Mouse (Mus musculus) intestine, embryonic 14.5 days (tissue): ENCODE results near the gene Srpk2. TPM values are rescaled to one million over a fixed set of nuclear protein-coding genes. Genes with fewer than 3 reads are reported as not detected.

ENCODE experiments used
- ATAC-seq: fragments of 200-750 bp; cut with Nextera tagmentation; replicated peaks from 2 replicates; pipeline ENCODE4 v1.8.0; 2017; ENCODE audit warnings: low read depth, moderate number of reproducible peaks, moderate TSS enrichment, moderate library complexity; ENCODE audit not compliant: low FRiP score, low TSS enrichment
- DNase-seq: peaks from one replicate; pipeline ENCODE4 v3.0.0-alpha.2; 2018; ENCODE audit warnings: low spot score
- H3K27ac ChIP-seq: fragments of 300-500 bp; sonication (generic); 2 replicates; pipeline ENCODE4 v1.5.1; 2014; ENCODE audit warnings: low read depth, mild to moderate bottlenecking, control low read depth
- H3K27me3 ChIP-seq: fragments of 300-500 bp; sonication (generic); replicated peaks from 2 replicates; pipeline ENCODE4 v1.6.1; 2014; ENCODE audit warnings: low read length, control low read depth; ENCODE audit not compliant: control insufficient read depth, insufficient read depth
- H3K36me3 ChIP-seq: fragments of 300-500 bp; sonication (generic); 2 replicates; pipeline ENCODE4 v1.6.1; 2014; ENCODE audit warnings: low read length, control low read depth; ENCODE audit not compliant: control insufficient read depth, insufficient read depth
- H3K4me1 ChIP-seq: fragments of 300-500 bp; sonication (generic); replicated peaks from 2 replicates; pipeline ENCODE4 v1.6.1; 2014; ENCODE audit warnings: low read length, control low read depth, mixed read lengths; ENCODE audit not compliant: control insufficient read depth, insufficient read depth
- H3K4me2 ChIP-seq: fragments of 300-500 bp; sonication (generic); 2 replicates; pipeline ENCODE4 v1.6.1; 2014; ENCODE audit warnings: low read length
- H3K4me3 ChIP-seq: fragments of 300-500 bp; sonication (generic); 2 replicates; pipeline ENCODE4 v1.5.1; 2014; ENCODE audit warnings: low read depth, low read length, control low read depth, mixed read lengths
- H3K9ac ChIP-seq: fragments of 300-500 bp; sonication (generic); 2 replicates; pipeline ENCODE4 v1.6.1; 2014; ENCODE audit warnings: mild to moderate bottlenecking, low read length
- H3K9me3 ChIP-seq: fragments of 300-500 bp; sonication (generic); 2 replicates; pipeline ENCODE4 v1.6.1; 2016; ENCODE audit warnings: low read length, control low read depth; ENCODE audit not compliant: control insufficient read depth
- WGBS: fragments of 180-500 bp; shearing (Covaris S2); extraction: QIAGEN DNeasy Blood & Tissue Kit; methylation state at CpG from one replicate; pipeline ENCODE4 v1.1.7; 2014; 5-methylcytosine and 5-hydroxymethylcytosine counted together
- polyA plus RNA-seq: library from polyadenylated mRNA; unstranded; fragments of >200 nt; fragmentation: Nextera tagmentation; extraction: Ambion mirVana; gene quantifications from 2 replicates; pipeline ENCODE4 v1.2.1, GENCODE M21; 2014

The Srpk2 gene
- polyA plus RNA-seq, 1 experiment from 2014 or later: 47.1 TPM

DNA sequence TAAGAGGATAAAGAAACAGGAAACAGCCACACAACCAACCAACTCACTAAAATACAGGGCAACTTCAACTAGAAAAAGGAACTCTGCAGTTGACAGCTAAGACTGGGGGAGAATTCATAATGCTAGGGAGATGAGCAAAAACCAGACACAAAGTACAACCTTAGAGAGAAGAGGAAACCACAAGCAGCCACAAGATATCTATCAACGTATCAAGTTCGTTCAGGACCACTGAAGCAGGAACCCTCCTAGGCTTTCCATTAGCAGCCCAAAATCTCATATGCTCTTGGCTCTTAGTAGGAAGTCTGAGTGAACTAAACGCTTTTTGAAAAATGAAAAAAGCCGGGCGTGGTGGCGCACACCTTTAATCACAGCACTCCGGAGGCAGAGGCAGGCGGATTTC is 47.1 kb downstream of the Srpk2 start:
- ATAC-seq (no peak), DNase-seq (no peak)
- H3K27me3 ChIP-seq: no peaks in the 10 kb centered on the region
- WGBS: 94% methylated on average over 8 of the region's 8 CpGs
- H3K9me3 ChIP-seq: no peaks in the 10 kb centered on the region
- H3K27ac ChIP-seq: no peak overlapping the region
- no peak overlapping the region for H3K9ac ChIP-seq
- H3K4me1 ChIP-seq: peaks cover 3% of the 10 kb centered on the region; the same call in 1 of the 2 replicates
- no peak overlapping the region for H3K4me3 ChIP-seq
- no peaks in the 10 kb centered on the region for H3K36me3 ChIP-seq
- no peak overlapping the region for H3K4me2 ChIP-seq

DNA sequence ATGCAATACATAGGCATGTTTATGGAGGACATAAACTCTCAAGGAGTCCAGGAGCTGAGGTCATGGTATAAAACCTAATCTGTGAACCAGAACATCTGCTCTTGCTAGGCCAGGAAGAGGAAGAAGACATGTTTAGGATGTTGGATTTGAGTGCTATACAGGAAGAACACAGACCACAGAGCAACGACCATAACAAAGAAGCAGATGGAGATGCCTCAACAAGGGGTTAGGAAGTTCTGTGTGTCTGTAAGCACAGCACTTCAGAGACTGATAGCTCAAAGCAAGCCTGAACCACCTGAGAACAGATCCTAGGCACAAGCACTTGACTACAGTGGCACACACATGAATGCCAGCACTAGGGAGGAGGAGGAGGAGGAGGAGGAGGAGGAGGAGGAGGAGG is 52.9 kb downstream of the Srpk2 start:
- Histone ChIP-seq H3K9me3 (no peaks in the 10 kb centered on the region), H3K9ac (no peak overlapping the region), H3K4me2 (no peak overlapping the region), H3K36me3 (no peaks in the 10 kb centered on the region), H3K27me3 (no peaks in the 10 kb centered on the region), H3K4me3 (no peak overlapping the region), H3K27ac (no peak overlapping the region), H3K4me1 (0 out of 2 replicates have a peak, but pooled peaks cover 3% of the 10 kb centered on the region)
- DNase-seq (no peak), ATAC-seq (no peak)
- 18% methylated on average over 1 of the region's 1 CpGs for WGBS

DNA sequence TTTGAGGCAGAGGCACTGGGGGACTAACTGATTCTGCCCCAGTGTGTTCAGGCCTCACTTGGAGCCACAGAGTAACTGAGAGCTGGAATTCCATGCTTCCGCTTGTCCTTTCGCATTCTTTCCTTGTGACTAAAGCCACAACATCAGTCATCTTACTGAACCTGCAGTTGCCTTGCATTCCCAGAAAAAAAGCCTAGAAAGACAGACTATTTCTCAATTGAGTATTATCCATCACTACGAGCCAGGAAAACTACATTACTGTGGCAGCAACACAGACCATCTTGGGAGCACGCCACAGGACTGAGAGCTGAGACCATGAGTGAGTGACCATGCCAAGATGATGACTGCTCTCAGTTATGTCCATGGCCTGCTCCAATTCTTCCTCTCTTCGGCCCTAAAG is 57.2 kb downstream of the Srpk2 start:
- WGBS: 67% methylated on average over 5 of the region's 5 CpGs
- no peak overlapping the region for H3K4me3 ChIP-seq
- H3K4me2 ChIP-seq: no peak overlapping the region
- H3K9me3 ChIP-seq: no peaks in the 10 kb centered on the region
- ATAC-seq (no peak), DNase-seq (no peak)
- H3K27me3 ChIP-seq: no peaks in the 10 kb centered on the region
- no peak overlapping the region for H3K27ac ChIP-seq
- H3K36me3 ChIP-seq: no peaks in the 10 kb centered on the region
- 0 out of 2 replicates have a peak, but pooled peaks cover 3% of the 10 kb centered on the region for H3K4me1 ChIP-seq
- H3K9ac ChIP-seq: no peak overlapping the region

GRCm38 (mm10) chr5:23626173-23626572 is 58.2 kb downstream of the Srpk2 start:
- 88% methylated on average over 2 of the region's 2 CpGs for WGBS

DNA sequence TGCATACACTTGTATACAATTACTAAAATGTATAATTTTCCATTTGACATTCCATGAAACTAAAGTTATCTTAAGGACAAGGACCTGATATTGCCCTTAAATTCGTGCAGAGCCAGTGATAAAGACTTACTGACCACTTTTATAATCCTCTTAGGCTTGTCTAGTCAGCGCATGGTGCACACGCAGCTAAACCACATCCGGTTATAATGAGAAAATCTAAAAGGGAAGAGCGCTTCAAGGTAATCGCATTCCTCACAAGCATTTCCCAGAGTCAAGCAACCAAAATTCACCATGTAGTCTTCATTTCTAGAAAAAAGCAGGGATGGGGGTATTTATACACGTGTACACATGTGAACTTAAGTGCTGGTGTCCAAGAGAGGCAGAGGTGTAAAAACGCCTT is 63.8 kb downstream of the Srpk2 start:
- no peaks in the 10 kb centered on the region for H3K9me3 ChIP-seq
- no peak overlapping the region for H3K4me3 ChIP-seq
- WGBS: 88% methylated on average over 8 of the region's 8 CpGs
- H3K4me2 ChIP-seq: no peak overlapping the region
- no peak for ATAC-seq
- no peak overlapping the region for H3K27ac ChIP-seq
- no peak for DNase-seq
- no peaks in the 10 kb centered on the region for H3K36me3 ChIP-seq
- H3K4me1 ChIP-seq: 0 out of 2 replicates have a peak, but pooled peaks cover under 1% of the 10 kb centered on the region
- H3K9ac ChIP-seq: no peak overlapping the region
- H3K27me3 ChIP-seq: no peaks in the 10 kb centered on the region

More at GRCm38 (mm10) chr5:23626173-23626572, 58.2 kb downstream of the Srpk2 start:
- H3K4me3 ChIP-seq: no peak overlapping the region
- ATAC-seq: no peak
- H3K36me3 ChIP-seq: no peaks in the 10 kb centered on the region
- H3K4me2 ChIP-seq: no peak overlapping the region
- no peak overlapping the region for H3K9ac ChIP-seq
- no peak for DNase-seq
- no peaks in the 10 kb centered on the region for H3K9me3 ChIP-seq
- no peak overlapping the region for H3K27ac ChIP-seq
- H3K4me1 ChIP-seq: no peaks in the 10 kb centered on the region
- H3K27me3 ChIP-seq: no peaks in the 10 kb centered on the region

GRCm38 (mm10) chr5:23618656-23619055 is 65.8 kb downstream of the Srpk2 start:
- no peaks in the 10 kb centered on the region for H3K9me3 ChIP-seq
- H3K27me3 ChIP-seq: no peaks in the 10 kb centered on the region
- DNase-seq (no peak), ATAC-seq (no peak)
- no peak overlapping the region for H3K27ac ChIP-seq
- WGBS: 93% methylated on average over 7 of the region's 7 CpGs
- H3K4me3 ChIP-seq: no peak overlapping the region
- H3K9ac ChIP-seq: no peak overlapping the region
- no peak overlapping the region for H3K4me2 ChIP-seq
- peaks cover 10% of the 10 kb centered on the region; the same call in 1 of the 2 replicates for H3K4me1 ChIP-seq
- H3K36me3 ChIP-seq: no peaks in the 10 kb centered on the region

DNA sequence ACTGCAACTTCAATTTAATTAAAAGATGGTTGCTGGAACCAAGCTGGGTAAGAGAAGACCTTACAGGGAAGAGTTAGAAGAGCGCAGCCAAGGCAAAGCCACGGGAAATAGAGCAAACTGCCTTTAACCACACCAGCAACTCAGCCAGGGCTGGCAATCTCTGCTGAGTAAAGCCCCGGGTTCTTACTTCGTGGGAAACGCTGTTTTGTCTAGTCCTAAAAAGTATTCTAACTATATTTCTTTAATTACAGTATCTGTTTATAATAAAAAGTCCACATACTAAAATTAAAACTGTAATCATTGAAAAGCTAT is 67.4 kb downstream of the Srpk2 start:
- 20% methylated on average over 5 of the region's 5 CpGs for WGBS
- H3K4me2 ChIP-seq: peak overlapping the region; percentile 77
- ATAC-seq (no peak), DNase-seq (peak; percentile 72)
- H3K4me1 ChIP-seq: peaks cover 10% of the 10 kb centered on the region; the same call in 1 of the 2 replicates
- peak overlapping the region; percentile 82 for H3K27ac ChIP-seq
- H3K9me3 ChIP-seq: no peaks in the 10 kb centered on the region
- H3K9ac ChIP-seq: peak overlapping the region; percentile 53
- H3K27me3 ChIP-seq: no peaks in the 10 kb centered on the region
- H3K36me3 ChIP-seq: no peaks in the 10 kb centered on the region
- H3K4me3 ChIP-seq: peak overlapping the region; percentile 65

DNA sequence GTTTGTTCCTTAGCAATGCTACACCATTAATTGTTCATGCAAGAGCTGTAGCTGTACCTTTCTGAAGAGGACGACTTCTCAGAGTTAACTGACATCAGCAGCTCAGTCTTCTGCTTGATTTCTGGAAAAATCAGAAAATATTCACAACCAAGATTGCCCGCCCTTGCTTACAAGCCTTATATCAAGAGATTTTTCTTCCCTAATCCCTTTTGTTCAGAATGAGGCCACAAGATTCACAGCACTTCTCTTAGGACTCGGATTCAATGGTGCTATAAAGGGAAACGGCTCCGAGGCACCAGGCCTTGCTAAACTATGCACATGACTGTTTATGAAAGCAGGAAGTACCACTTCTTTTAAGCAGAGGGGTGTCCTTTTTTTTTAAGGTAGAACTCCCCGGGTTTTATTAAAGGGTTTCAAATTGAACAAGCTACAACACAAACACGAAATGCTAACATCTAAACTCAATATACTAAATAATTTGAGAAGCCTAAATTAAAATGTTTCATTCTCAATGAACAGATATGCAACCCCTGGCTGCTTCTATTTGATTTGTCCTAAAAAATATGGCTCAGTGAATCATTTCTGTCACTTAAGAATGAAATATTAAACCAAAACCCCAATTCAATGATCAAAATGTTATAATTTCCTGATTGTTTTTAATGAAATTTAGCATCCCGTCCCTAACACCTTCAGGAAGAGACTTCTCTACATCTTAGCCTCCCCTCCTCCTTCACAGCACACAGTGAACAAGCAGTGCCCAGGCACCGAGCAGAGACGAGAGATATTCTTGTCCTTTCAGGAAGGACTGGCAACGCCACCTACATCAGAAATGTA is 67.9 kb downstream of the Srpk2 start:
- no peaks in the 10 kb centered on the region for H3K36me3 ChIP-seq
- 7% methylated on average over 11 of the region's 11 CpGs for WGBS
- ATAC-seq (peak; percentile 86), DNase-seq (peak; percentile 76)
- H3K27ac ChIP-seq: peak overlapping the region; percentile 82
- H3K4me3 ChIP-seq: peak overlapping the region; percentile 65
- no peaks in the 10 kb centered on the region for H3K27me3 ChIP-seq
- H3K4me1 ChIP-seq: peaks cover 10% of the 10 kb centered on the region; the same call in 1 of the 2 replicates
- H3K4me2 ChIP-seq: peak overlapping the region; percentile 77
- H3K9me3 ChIP-seq: no peaks in the 10 kb centered on the region
- peak overlapping the region; percentile 53 for H3K9ac ChIP-seq
